Mouse (Mus musculus) neural tube, embryonic 13.5 days (tissue): ENCODE data around the gene Gpc6. TPM values are rescaled to one million over a fixed set of nuclear protein-coding genes. Genes with fewer than 3 reads are reported as not detected.

Source experiments
- ATAC-seq: fragments of 200-750 bp; cut with Nextera tagmentation; 2 replicates; pipeline ENCODE4 v1.8.0; 2017; ENCODE audit warnings: low read depth, mild to moderate bottlenecking, moderate TSS enrichment, moderate library complexity
- H3K27ac ChIP-seq: fragments of 300-500 bp; sonication (generic); replicated peaks from 2 replicates; pipeline ENCODE4 v1.5.1; 2015; ENCODE audit warnings: moderate library complexity, mild to moderate bottlenecking, inconsistent platforms
- H3K27me3 ChIP-seq: fragments of 300-500 bp; sonication (generic); 2 replicates; pipeline ENCODE4 v1.6.1; 2015; ENCODE audit warnings: mild to moderate bottlenecking, inconsistent platforms
- H3K36me3 ChIP-seq: fragments of 300-500 bp; sonication (generic); 2 replicates; pipeline ENCODE4 v1.6.1; 2015; ENCODE audit warnings: mild to moderate bottlenecking, inconsistent platforms
- H3K4me1 ChIP-seq: fragments of 300-500 bp; sonication (generic); replicated peaks from 2 replicates; pipeline ENCODE4 v1.6.1; 2015; ENCODE audit warnings: inconsistent platforms
- H3K4me2 ChIP-seq: fragments of 300-500 bp; sonication (generic); 2 replicates; pipeline ENCODE4 v1.6.1; 2015; ENCODE audit warnings: inconsistent platforms, mild to moderate bottlenecking, moderate library complexity
- H3K4me3 ChIP-seq: fragments of 300-500 bp; sonication (generic); 2 replicates; pipeline ENCODE4 v1.5.1; 2015; ENCODE audit warnings: mild to moderate bottlenecking, inconsistent platforms
- H3K9ac ChIP-seq: fragments of 300-500 bp; sonication (generic); 2 replicates; pipeline ENCODE4 v1.6.1; 2015; ENCODE audit warnings: moderate library complexity, mild to moderate bottlenecking, inconsistent platforms
- H3K9me3 ChIP-seq: fragments of 300-500 bp; sonication (generic); 2 replicates; pipeline ENCODE4 v1.6.1; 2016; ENCODE audit warnings: inconsistent platforms
- WGBS: fragments of 180-500 bp; shearing (Covaris S2); methylation state at CpG from one replicate; pipeline ENCODE4 v1.1.7; 2015; 5-methylcytosine and 5-hydroxymethylcytosine counted together
- polyA plus RNA-seq: library from polyadenylated mRNA; unstranded; fragments of >200 nt; fragmentation: Nextera tagmentation; extraction: Ambion mirVana; gene quantifications from 2 replicates; pipeline ENCODE4 v1.2.1, GENCODE M21; 2015

The Gpc6 gene
- polyA plus RNA-seq, 1 experiment from 2014 or later = 22.1 TPM

- no peak overlapping the region for H3K27ac ChIP-seq
- H3K4me3 ChIP-seq = no peak overlapping the region
- H3K9me3 ChIP-seq = no peaks in the 10 kb centered on the region
- H3K4me2 ChIP-seq = no peak overlapping the region
- H3K4me1 ChIP-seq = peaks cover 38% of the 10 kb centered on the region
- WGBS = 63% methylated on average over 8 of the region's 8 CpGs
- no peaks in the 10 kb centered on the region for H3K27me3 ChIP-seq
- no peaks in the 10 kb centered on the region for H3K36me3 ChIP-seq
- ATAC-seq = no peak
- H3K9ac ChIP-seq = no peak overlapping the region
Observed at GRCm38 (mm10) chr14:117783671-117784262, 858.7 kb downstream of the Gpc6 start.

- WGBS = 63% methylated on average over 9 of the region's 9 CpGs
- H3K27ac ChIP-seq = no peak overlapping the region
Observed at GRCm38 (mm10) chr14:117784960-117785359, 859.8 kb downstream of the Gpc6 start.

GRCm38 (mm10) chr14:117785507-117786085 lies 860.5 kb downstream of the Gpc6 start:
- Histone ChIP-seq H3K4me3 (no peak overlapping the region), H3K27me3 (no peaks in the 10 kb centered on the region), H3K9ac (no peak overlapping the region), H3K36me3 (no peaks in the 10 kb centered on the region), H3K4me2 (no peak overlapping the region), H3K27ac (no peak overlapping the region), H3K9me3 (no peaks in the 10 kb centered on the region), H3K4me1 (peaks cover 30% of the 10 kb centered on the region)
- 71% methylated on average over 15 of the region's 15 CpGs for whole genome bisulfite sequencing
- peak; percentile 69 for ATAC-seq

More at GRCm38 (mm10) chr14:117784960-117785359, 859.8 kb downstream of the Gpc6 start:
- no peak; the same call in 1 of the 2 replicates for ATAC-seq
- no peaks in the 10 kb centered on the region for H3K36me3 ChIP-seq
- H3K27me3 ChIP-seq = no peaks in the 10 kb centered on the region
- peaks cover 30% of the 10 kb centered on the region for H3K4me1 ChIP-seq
- H3K9ac ChIP-seq = no peak overlapping the region
- no peak overlapping the region for H3K4me3 ChIP-seq
- no peaks in the 10 kb centered on the region for H3K9me3 ChIP-seq
- no peak overlapping the region for H3K4me2 ChIP-seq

- Histone ChIP-seq H3K9ac (0 out of 2 replicates have a peak overlapping the region, but pooled peaks have one; percentile 0), H3K4me3 (no peak overlapping the region), H3K36me3 (no peaks in the 10 kb centered on the region), H3K9me3 (no peaks in the 10 kb centered on the region), H3K4me2 (no peak overlapping the region; the same call in 1 of the 2 replicates), H3K27ac (no peak overlapping the region), H3K27me3 (no peaks in the 10 kb centered on the region), H3K4me1 (peaks cover 30% of the 10 kb centered on the region)
- 59% methylated on average over 7 of the region's 7 CpGs for WGBS
- no peak for ATAC-seq
Observed at GRCm38 (mm10) chr14:117786647-117787046, 861.5 kb downstream of the Gpc6 start.

GRCm38 (mm10) chr14:117794874-117795273 lies 869.8 kb downstream of the Gpc6 start:
- 56% methylated on average over 2 of the region's 2 CpGs for WGBS
- Histone ChIP-seq H3K9me3 (no peaks in the 10 kb centered on the region), H3K9ac (no peak overlapping the region), H3K27me3 (no peaks in the 10 kb centered on the region), H3K36me3 (no peaks in the 10 kb centered on the region), H3K4me2 (no peak overlapping the region), H3K27ac (no peak overlapping the region), H3K4me1 (no peaks in the 10 kb centered on the region; the same call in 1 of the 2 replicates), H3K4me3 (no peak overlapping the region)
- no peak for ATAC-seq

- Histone ChIP-seq H3K9me3 (no peaks in the 10 kb centered on the region), H3K4me3 (no peak overlapping the region), H3K4me1 (no peaks in the 10 kb centered on the region; the same call in 1 of the 2 replicates), H3K27me3 (no peaks in the 10 kb centered on the region), H3K36me3 (no peaks in the 10 kb centered on the region), H3K27ac (no peak overlapping the region), H3K9ac (no peak overlapping the region), H3K4me2 (no peak overlapping the region)
- 73% methylated on average over 5 of the region's 5 CpGs for WGBS
- ATAC-seq = no peak
Observed at GRCm38 (mm10) chr14:117796661-117797060, 871.5 kb downstream of the Gpc6 start.

GRCm38 (mm10) chr14:117800399-117800798 lies 875.3 kb downstream of the Gpc6 start:
- Histone ChIP-seq H3K4me1 (no peaks in the 10 kb centered on the region; the same call in 1 of the 2 replicates), H3K27ac (no peak overlapping the region), H3K9ac (no peak overlapping the region), H3K9me3 (no peaks in the 10 kb centered on the region), H3K36me3 (no peaks in the 10 kb centered on the region), H3K27me3 (no peaks in the 10 kb centered on the region), H3K4me3 (no peak overlapping the region), H3K4me2 (no peak overlapping the region)
- WGBS = 67% methylated on average over 5 of the region's 5 CpGs
- no peak for ATAC-seq

- H3K4me1 ChIP-seq = peaks cover 13% of the 10 kb centered on the region
- no peak overlapping the region for H3K4me3 ChIP-seq
- no peak overlapping the region for H3K4me2 ChIP-seq
- 93% methylated on average over 4 of the region's 4 CpGs for WGBS
- no peaks in the 10 kb centered on the region for H3K36me3 ChIP-seq
- no peaks in the 10 kb centered on the region for H3K9me3 ChIP-seq
- H3K9ac ChIP-seq = no peak overlapping the region
- no peaks in the 10 kb centered on the region for H3K27me3 ChIP-seq
- H3K27ac ChIP-seq = no peak overlapping the region
- ATAC-seq = no peak
Observed at GRCm38 (mm10) chr14:117807846-117808245, 882.7 kb downstream of the Gpc6 start.

- H3K4me2 ChIP-seq = no peak overlapping the region
- peaks cover 14% of the 10 kb centered on the region for H3K4me1 ChIP-seq
- H3K27ac ChIP-seq = no peak overlapping the region
- 92% methylated on average over 2 of the region's 2 CpGs for WGBS
- no peak overlapping the region for H3K9ac ChIP-seq
- H3K36me3 ChIP-seq = no peaks in the 10 kb centered on the region
- no peaks in the 10 kb centered on the region for H3K9me3 ChIP-seq
- H3K27me3 ChIP-seq = no peaks in the 10 kb centered on the region
- no peak overlapping the region for H3K4me3 ChIP-seq
- no peak for ATAC-seq
Observed at GRCm38 (mm10) chr14:117808326-117808725, 883.2 kb downstream of the Gpc6 start.

- 69% methylated on average over 15 of the region's 15 CpGs for WGBS
- Histone ChIP-seq H3K27me3 (no peaks in the 10 kb centered on the region), H3K4me2 (no peak overlapping the region), H3K36me3 (no peaks in the 10 kb centered on the region), H3K4me1 (peaks cover 19% of the 10 kb centered on the region), H3K27ac (no peak overlapping the region), H3K9me3 (no peaks in the 10 kb centered on the region), H3K9ac (no peak overlapping the region), H3K4me3 (no peak overlapping the region)
- 0 out of 2 replicates have a peak, but pooled peaks have one; percentile 11 for ATAC-seq
Observed at GRCm38 (mm10) chr14:117810321-117811270, 885.5 kb downstream of the Gpc6 start.

GRCm38 (mm10) chr14:117813473-117813872 lies 888.4 kb downstream of the Gpc6 start:
- no peaks in the 10 kb centered on the region for H3K27me3 ChIP-seq
- no peak overlapping the region for H3K9ac ChIP-seq
- H3K36me3 ChIP-seq = no peaks in the 10 kb centered on the region
- ATAC-seq = no peak
- 84% methylated on average over 3 of the region's 3 CpGs for WGBS
- H3K4me2 ChIP-seq = no peak overlapping the region
- H3K4me1 ChIP-seq = peaks cover 19% of the 10 kb centered on the region
- no peaks in the 10 kb centered on the region for H3K9me3 ChIP-seq
- no peak overlapping the region for H3K27ac ChIP-seq
- no peak overlapping the region for H3K4me3 ChIP-seq

GRCm38 (mm10) chr14:117816008-117816407 lies 890.9 kb downstream of the Gpc6 start:
- H3K9ac ChIP-seq = no peak overlapping the region
- H3K4me2 ChIP-seq = no peak overlapping the region
- H3K4me3 ChIP-seq = no peak overlapping the region
- no peak overlapping the region for H3K27ac ChIP-seq
- no peak for ATAC-seq
- no peaks in the 10 kb centered on the region for H3K27me3 ChIP-seq
- 88% methylated on average over 9 of the region's 9 CpGs for WGBS
- no peaks in the 10 kb centered on the region for H3K9me3 ChIP-seq
- no peaks in the 10 kb centered on the region for H3K36me3 ChIP-seq
- peaks cover 13% of the 10 kb centered on the region for H3K4me1 ChIP-seq
